Mouse (Mus musculus): ENCODE measurements around the gene Slc38a3.

Slc38a3 gene

GRCm38 (mm10) chr9:107669480-107669945 lies at the start of gene Slc38a3:
Slc38a3 (minus strand) TSS chr9:107669530.
- no peak for DNase-seq

DNA sequence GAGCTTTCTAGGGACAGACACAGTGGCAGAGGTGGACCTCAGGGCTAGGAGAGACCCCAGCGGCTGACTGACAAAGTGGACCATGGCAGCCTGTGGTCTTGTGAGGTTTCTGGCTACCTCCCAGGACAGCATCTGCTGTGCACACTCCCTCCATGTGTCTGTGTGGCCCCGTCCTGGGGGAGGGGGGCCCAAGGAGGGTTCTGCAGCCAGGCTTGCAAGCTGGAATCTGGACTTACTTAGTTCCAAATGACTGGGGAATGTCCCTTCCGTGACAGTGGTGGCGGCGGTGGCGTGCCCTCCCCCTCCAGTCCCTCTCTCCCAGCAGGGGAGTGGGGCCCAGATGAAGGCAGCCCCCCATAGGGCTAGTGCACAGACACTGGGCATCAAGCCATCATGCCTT lies 47.6 kb upstream of the Slc38a3 start:
- DNase-seq = no peak

- peak in 1 of 2 experiments; percentile 52 for DNase-seq
Observed at GRCm38 (mm10) chr9:107715632-107716031, 46.3 kb upstream of the Slc38a3 start.

DNA sequence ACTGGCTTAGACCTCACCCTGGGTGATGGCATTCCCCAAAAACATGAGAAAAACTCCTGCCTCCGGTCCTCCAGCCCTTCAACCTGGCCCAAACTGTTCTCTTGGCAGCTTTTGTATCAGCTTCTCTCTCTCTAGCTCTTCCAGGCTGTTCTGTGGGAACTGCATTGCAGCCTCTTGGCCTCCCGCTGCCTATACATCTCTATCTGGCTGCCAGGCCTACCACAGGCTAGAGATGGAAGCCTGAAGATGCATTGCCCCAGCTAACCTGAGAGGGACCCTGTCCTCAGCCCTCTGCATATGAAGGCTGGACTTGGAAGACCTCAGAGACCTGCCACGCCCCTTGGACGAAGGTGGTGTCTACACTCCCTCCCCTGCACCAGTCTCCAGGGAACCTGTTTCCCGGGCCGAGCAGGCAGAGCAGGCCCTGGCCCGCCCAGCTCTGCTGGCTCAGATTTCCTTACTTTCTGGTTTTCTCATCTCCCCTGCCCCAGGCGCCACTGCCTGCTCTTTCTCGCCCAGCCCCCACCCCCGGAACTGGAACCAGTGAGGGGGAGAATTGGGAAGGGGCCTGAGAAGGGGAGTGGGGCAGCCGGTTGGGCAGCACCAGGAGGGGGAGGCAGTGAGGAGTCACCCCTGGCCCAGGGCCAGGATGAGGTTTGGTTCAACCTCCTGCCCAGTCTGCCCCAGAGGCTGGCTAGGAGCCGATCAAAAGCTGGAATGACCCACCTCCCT lies 45.1 kb upstream of the Slc38a3 start:
- DNase-seq = peak; percentile 60 to 62

- peak; percentile 84 to 91 for DNase-seq
Observed at GRCm38 (mm10) chr9:107709697-107710483, 40.6 kb upstream of the Slc38a3 start, which contains the start of gene Sema3f. Sema3f (minus strand) TSS chr9:107710475.

DNA sequence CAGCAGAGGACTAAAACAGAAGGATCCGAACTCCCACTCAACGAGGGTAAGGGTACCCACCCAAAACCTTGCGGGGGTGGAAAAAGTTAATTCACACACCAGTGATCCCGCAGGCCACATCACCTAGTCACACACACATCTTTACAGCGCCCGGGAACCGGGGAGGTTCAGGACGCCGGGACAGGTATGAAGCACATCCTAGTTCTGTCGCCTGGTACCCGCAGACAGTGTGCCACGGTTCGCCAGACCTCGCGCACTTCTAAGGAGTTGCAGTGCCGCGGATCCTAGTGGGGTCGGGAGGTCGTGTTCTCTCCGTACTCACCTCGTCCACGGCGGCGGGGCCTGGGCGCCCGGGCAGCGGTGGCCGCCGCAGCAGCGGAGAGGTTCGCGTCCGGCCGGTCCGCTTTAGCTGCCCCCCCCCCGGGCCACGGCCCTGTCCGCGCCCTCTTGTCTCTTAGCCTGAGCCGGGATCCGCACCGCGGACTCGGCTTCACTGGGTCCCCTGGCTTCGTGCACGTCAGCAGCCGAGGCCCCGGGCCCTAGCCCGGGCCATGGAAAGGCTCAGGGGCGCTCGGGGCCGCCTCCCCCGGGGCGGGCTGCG lies 39.9 kb upstream of the Slc38a3 start:
- peak in 1 of 2 experiments; percentile 49 for DNase-seq

- no peak for DNase-seq
Observed at GRCm38 (mm10) chr9:107708439-107709095, 39.2 kb upstream of the Slc38a3 start.

- peak in 1 of 2 experiments; percentile 33 for DNase-seq
Observed at GRCm38 (mm10) chr9:107707701-107708438, 38.5 kb upstream of the Slc38a3 start.

GRCm38 (mm10) chr9:107706781-107707211 lies 37.5 kb upstream of the Slc38a3 start:
- no peak for DNase-seq

- no peak for DNase-seq
Observed at GRCm38 (mm10) chr9:107703337-107704122, 34.2 kb upstream of the Slc38a3 start.

DNA sequence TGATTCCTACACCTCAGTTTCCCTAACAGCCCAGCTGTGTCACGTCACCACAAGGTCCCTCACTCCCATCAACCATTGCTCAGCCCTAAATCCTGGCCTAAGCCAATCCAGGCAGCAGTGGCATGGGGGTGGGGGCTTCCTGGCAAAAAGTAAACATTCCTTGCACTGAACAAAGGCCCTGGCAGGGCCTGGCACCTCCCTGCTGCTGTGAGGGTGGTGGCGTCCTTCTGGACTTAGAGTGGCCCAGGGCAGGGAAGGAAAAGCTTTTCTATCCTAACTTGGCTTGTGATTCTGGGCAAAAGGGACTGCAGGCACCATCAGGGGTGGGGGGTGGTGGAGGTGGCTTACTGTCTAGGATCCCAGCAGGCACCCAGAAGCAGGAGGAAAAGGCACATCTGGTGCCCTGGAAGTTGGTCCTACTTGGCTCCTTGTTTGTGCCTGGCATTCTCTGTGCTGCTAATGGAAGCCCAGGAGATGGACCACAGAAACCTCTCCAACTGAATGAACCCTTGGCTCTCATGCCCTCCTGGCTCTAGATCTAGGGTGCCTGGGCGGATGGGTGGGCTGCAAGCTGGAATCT lies 33.4 kb upstream of the Slc38a3 start:
- no peak for DNase-seq

DNA sequence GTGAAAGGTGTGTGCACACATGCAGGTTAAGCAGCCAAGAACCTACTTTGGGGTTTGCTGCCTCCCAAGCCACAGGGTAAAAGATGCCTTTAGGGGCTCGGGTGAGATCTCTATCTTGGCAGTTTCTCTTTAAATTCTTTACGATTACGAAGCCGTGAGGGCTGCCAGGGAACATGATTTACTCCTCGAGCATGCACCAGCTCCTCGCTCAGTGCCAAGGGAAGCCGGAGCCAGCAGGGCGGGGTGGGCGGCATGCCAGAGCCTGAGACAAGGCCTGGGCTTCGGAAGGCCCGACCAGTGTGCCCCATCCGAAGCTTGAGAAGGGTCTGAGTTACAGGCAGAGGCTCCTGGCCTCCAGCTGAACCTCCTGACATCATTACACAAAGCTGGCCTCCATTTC lies 32.3 kb upstream of the Slc38a3 start:
- peak; percentile 84 to 86 for DNase-seq

DNA sequence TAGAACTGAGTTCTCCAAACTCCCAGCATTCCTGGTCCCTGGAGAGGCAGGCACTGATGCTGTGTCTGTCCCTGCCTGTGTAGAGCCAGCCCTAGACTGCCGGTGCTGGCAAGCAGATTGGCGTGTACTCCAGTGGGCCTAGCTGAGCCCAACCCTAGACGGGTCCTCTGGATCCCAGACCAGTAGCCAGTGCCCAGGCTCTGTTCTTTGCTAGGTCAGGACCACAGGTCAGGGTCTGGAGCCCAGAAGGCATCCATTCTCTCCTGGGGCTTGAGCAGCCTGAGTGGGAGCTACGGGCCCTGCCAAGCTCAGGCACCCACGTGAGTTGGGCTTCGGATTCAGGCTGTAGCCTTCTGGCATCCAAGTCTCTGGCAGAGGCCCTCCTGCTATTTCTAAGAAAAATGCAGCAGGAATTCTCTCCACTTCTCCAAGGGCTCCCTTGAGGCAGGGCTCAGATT lies 30.8 kb upstream of the Slc38a3 start:
- peak; percentile 36 to 41 for DNase-seq

GRCm38 (mm10) chr9:107699376-107699980 lies 30.1 kb upstream of the Slc38a3 start:
- DNase-seq = no peak

- no peak for DNase-seq
Observed at GRCm38 (mm10) chr9:107698611-107699190, 29.4 kb upstream of the Slc38a3 start.

GRCm38 (mm10) chr9:107697811-107698521 lies 28.6 kb upstream of the Slc38a3 start:
- no peak for DNase-seq

DNA sequence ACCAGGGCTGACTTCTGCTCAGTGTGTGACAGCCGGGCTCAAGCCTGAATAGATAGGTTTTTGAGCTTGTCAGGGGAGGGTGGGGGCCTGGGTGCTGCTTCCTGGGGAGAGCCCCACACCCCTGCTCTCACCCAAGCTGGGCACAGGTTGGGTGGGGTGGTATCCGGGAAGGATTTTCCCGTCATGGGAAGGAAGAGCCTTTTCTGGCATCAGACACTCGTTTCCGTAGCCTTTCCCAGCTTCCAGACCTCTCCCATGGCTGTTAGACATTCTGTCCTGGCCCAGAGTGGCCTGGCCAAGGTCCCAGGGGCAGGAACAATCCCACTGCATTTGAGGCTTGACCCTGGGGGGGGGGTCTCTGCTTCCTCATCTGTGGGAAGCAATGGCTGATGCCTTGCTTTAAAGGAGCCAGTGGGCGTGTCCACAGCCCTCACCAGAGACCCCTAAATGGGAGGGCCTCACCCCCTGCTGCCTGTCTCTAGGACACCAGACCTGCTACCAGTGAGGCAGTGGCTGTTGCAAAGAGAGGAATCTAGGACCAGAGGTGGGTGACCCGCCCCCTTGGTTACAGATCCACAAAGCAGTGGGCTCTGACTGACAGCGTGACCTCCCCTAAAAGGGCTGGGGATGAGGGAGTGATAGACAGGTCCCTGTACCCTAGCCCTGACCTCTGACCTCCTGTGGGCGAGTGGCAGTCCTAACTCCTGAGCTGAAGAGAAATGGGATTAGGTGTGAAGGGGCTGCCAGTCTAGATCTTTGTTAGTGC lies 27.7 kb upstream of the Slc38a3 start:
- no peak for DNase-seq

DNA sequence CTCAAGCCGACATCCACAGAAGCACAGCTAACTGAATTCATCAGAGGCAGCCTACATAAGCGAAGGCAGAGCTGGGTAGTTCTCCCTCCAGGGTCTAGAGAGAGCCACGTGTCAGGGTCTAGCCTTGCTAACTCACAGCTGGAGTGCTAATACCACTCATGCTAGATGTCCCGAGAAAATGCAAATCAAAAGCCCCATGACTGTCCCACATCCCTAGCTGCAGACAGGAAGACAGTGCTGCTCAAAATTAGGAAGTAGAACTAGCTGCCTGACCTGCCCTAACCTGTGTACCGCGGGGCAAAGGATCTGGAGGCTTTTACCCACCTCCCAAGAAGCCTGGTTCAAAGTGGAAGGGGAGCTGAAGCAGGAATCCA lies 26.8 kb upstream of the Slc38a3 start:
- no peak for DNase-seq
